Comparison of ENCODE assay signal across 9 mouse cellular contexts in genomic region chr8:121213236-121213635, GRCm38 (mm10).
DNase-seq lines count a peak whose midpoint lies in the region; TF ChIP-seq lines count a peak whose summit lies in the region.
"Had no signal": no experiment of that assay in that cellular context is flagged by ENCODE, and none has a peak within 500 bp of the region (broad histone marks: within the 10 kb centered on the region; RNA-seq: fewer than 3 reads in every experiment).

No protein-coding gene starts in this region.

- no peaks in the 10 kb centered on the region for H3K79me2 ChIP-seq in liver, adult 2 months (ENCODE audit: control insufficient read depth, insufficient read depth, low read length)
- no peaks in the 10 kb centered on the region for H3K79me2 ChIP-seq in CH12.LX (replicated peaks; ENCODE audit: control insufficient read depth, extremely low read depth, insufficient read depth, poor library complexity, severe bottlenecking)

- no peak overlapping the region for H3K4me3 ChIP-seq in liver, adult 2 months (ENCODE audit: insufficient read depth, low read depth, low read length)
- no peak overlapping the region for H3K4me3 ChIP-seq in CH12.LX (replicated peaks in 1 of 3; ENCODE audit: low read depth in 2 of 3, low read length in 2 of 3, poor library complexity in 1 of 3)
- no peak overlapping the region for H3K4me3 ChIP-seq in limb, embryonic 10.5 days

- H3K27me3 ChIP-seq in liver, adult 2 months (ENCODE audit: control insufficient read depth, insufficient read depth, low read length), result no peaks in the 10 kb centered on the region
- H3K27me3 ChIP-seq in CH12.LX (replicated peaks), result peaks cover 55% of the 10 kb centered on the region
- H3K27me3 ChIP-seq in limb, embryonic 10.5 days (ENCODE audit: low read depth, poor library complexity, severe bottlenecking), result peaks cover 49% of the 10 kb centered on the region

- H3K4me1 ChIP-seq in liver, adult 2 months (ENCODE audit: control insufficient read depth, insufficient read depth, low read length), result no peaks in the 10 kb centered on the region
- no peaks in the 10 kb centered on the region for H3K4me1 ChIP-seq in CH12.LX (ENCODE audit: control insufficient read depth in 1 of 2, insufficient read depth in 2 of 2)
- H3K4me1 ChIP-seq in limb, embryonic 10.5 days, result peaks cover 22% of the 10 kb centered on the region

- peaks cover 8% of the 10 kb centered on the region for H3K9me3 ChIP-seq in CH12.LX (replicated peaks; ENCODE audit: low read length)
- H3K9me3 ChIP-seq in limb, embryonic 10.5 days (replicated peaks), result no peaks in the 10 kb centered on the region

- TF ChIP-seq RAD21 in CH12.LX (IDR thresholded peaks at IDR 0.05; ENCODE audit: low read depth, low read length), result no peak

- no peaks in the 10 kb centered on the region for H3K36me3 ChIP-seq in liver, adult 2 months (ENCODE audit: control insufficient read depth, insufficient read depth, low read length)
- H3K36me3 ChIP-seq in CH12.LX (replicated peaks in 1 of 2; ENCODE audit: control insufficient read depth in 1 of 2, insufficient read depth in 1 of 2, low read length in 1 of 2), result no peaks in the 10 kb centered on the region
- no peaks in the 10 kb centered on the region for H3K36me3 ChIP-seq in limb, embryonic 10.5 days

- no peak overlapping the region for H3K27ac ChIP-seq in liver, adult 2 months (replicated peaks; ENCODE audit: insufficient read depth, low read depth, low read length)
- H3K27ac ChIP-seq in CH12.LX (ENCODE audit: insufficient read depth, low read depth), result no peak overlapping the region
- peak overlapping the region; percentile 34 for H3K27ac ChIP-seq in limb, embryonic 10.5 days

- 49% methylated on average over 15 of the region's 15 CpGs for WGBS in liver, adult 2 months
- 57% methylated on average over 15 of the region's 15 CpGs for WGBS in limb, embryonic 10.5 days

- no peak overlapping the region for H3K9ac ChIP-seq in liver, adult 2 months (ENCODE audit: low read depth, low read length)
- no peak overlapping the region for H3K9ac ChIP-seq in CH12.LX (ENCODE audit: insufficient read depth, low read depth)

- H3K4me2 ChIP-seq in CH12.LX (ENCODE audit: insufficient read depth, low read depth, poor library complexity, severe bottlenecking), result no peak overlapping the region

- dilution Hi-C loops in CH12.LX (cut with MboI; ENCODE audit: extremely low pct_ligation_motif_present, extremely low pct_unique_long_range_greater_than_20kb, low sequenced_read_pairs), result no loop called here

- TF ChIP-seq CTCF in liver, adult 2 months (IDR thresholded peaks at IDR 0.05; ENCODE audit: low read depth, low read length), result peak; percentile 77
- peak in 1 of 2 experiments; percentile 41; a peak in 2 of 4 replicates for TF ChIP-seq CTCF in CH12.LX (conservative IDR thresholded peaks at IDR 0.05 in 1 of 2, IDR thresholded peaks at IDR 0.05 in 1 of 2; ENCODE audit: low read depth in 2 of 2, low read length in 2 of 2)

- TF ChIP-seq POLR2A in liver, adult 2 months (IDR thresholded peaks at IDR 0.05; ENCODE audit: extremely low read depth, insufficient read depth, low read length), result no peak
- TF ChIP-seq POLR2A in CH12.LX (IDR thresholded peaks at IDR 0.05; ENCODE audit: low read depth, low read length), result no peak

- in situ Hi-C loops in CH12.LX (cut with MboI; ENCODE audit: low pct_ligation_motif_present, low pct_unique_long_range_greater_than_20kb, low sequenced_read_pairs), result loop anchor here (5.0 kb wide), 1 partner anchor 96 kb away; the partner anchor contains the start of gene Foxc2

- TF ChIP-seq EP300 in CH12.LX (IDR thresholded peaks at IDR 0.05; ENCODE audit: low read length), result no peak

- DNase-seq in liver, adult 2 months (ENCODE audit: extremely low read depth, low read depth, low spot score), result peak; percentile 69
- no peak for DNase-seq in liver
- DNase-seq in CH12.LX (ENCODE audit: extremely low read depth), result no peak
- DNase-seq in Muller cell, postnatal 12 days (ENCODE audit: inconsistent ontology term), result peak; percentile 76
- peak; percentile 61 for DNase-seq in limb, embryonic 10.5 days (ENCODE audit: low spot score)
- DNase-seq in urinary bladder, postnatal 25 days (ENCODE audit: low spot score), result no peak
- DNase-seq in left cerebral cortex, adult 18-20 months (ENCODE audit: low spot score in 2 of 2), result no peak
- DNase-seq: heart, postnatal 14 days; lung, postnatal 36 days had no signal

TF ChIP-seq in CH12.LX, 34 proteins besides CTCF, POLR2A, EP300 and RAD21:
- 0 out of 2 replicates have a peak, but pooled peaks have one; percentile 8 for TF ChIP-seq SMC3 (IDR thresholded peaks at IDR 0.05; ENCODE audit: low read depth, low read length)
- no peak for TF ChIP-seq BHLHE40 (IDR thresholded peaks at IDR 0.05; ENCODE audit: low read depth, low read length)
- TF ChIP-seq MYC (IDR thresholded peaks at IDR 0.05; ENCODE audit: low read depth, low read length), result no peak
- no peak for TF ChIP-seq ZNF384 (IDR thresholded peaks at IDR 0.05; ENCODE audit: low read depth, low read length)
- no peak for TF ChIP-seq JUN (IDR thresholded peaks at IDR 0.05; ENCODE audit: insufficient read depth, low read depth, low read length)

Comparison
In these comparisons a context has a peak if more than half of its experiments do, and no peak if none do; other contexts are left out.
1. DNase-seq: peak in liver, adult 2 months (single experiment), Muller cell, postnatal 12 days (single experiment) and limb, embryonic 10.5 days (single experiment); none in liver (single experiment), CH12.LX (single experiment), urinary bladder, postnatal 25 days (single experiment) and left cerebral cortex, adult 18-20 months (0 of 2).